Mouse (Mus musculus): ENCODE measurements around the gene Rere.
A peak's percentile ranks its signal among the peaks of the same experiment; 100 is the strongest.

Gene Rere

DNA sequence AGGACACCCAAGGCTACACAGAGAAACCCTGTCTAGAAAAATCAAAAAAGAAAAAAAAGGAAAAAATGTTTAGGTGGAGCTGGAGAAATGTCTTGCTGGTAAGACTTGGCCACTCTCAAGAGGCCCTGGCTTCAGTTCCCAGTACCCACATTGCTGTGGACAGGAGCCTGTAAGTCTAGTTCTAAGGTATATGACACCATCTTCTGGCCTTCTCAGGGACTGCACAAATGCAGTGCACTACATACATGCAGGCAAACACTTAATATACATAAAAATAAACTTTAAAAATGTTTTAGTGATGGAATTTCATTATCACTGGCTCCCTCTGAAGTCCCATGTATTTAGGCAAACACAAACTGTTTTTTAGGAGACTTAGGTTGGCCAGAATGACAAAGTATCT is 274.3 kb downstream of the Rere start:
- TF ChIP-seq GATA4 (IDR thresholded peaks at IDR 0.05; ENCODE audit: insufficient replicate concordance, low read length): no peak

GRCm38 (mm10) chr4:150556382-150557221 is 275.2 kb downstream of the Rere start:
- TF ChIP-seq GATA4 (IDR thresholded peaks at IDR 0.05; ENCODE audit: insufficient replicate concordance, low read length): peak; percentile 29; the same call in 1 of the 2 replicates

GRCm38 (mm10) chr4:150557976-150558375 is 276.5 kb downstream of the Rere start:
- TF ChIP-seq GATA4 (IDR thresholded peaks at IDR 0.05; ENCODE audit: insufficient replicate concordance, low read length): no peak

- no peak for TF ChIP-seq GATA4 (IDR thresholded peaks at IDR 0.05; ENCODE audit: insufficient replicate concordance, low read length)
These were observed 278.1 kb downstream of the Rere start for GRCm38 (mm10) chr4:150559514-150559913.

DNA sequence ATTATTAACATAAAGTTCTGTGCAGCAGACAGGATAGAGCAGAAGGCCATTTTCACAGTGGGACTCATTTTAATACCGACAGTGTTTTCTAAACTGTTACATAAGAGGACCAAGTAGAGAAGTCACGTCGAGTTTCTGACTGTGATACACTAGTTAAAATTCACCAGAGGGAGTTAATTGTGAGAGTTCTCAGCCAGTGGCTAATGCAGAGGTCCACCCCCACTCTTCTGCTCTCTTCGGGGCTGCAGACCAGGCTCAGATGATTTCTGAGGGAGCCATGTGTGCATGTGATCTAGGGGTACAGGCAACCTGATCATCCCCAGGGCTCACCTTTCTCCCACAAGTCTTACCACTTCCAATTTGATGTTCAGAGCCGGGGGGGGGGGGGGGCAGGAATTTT is 281.8 kb downstream of the Rere start:
- TF ChIP-seq GATA4 (IDR thresholded peaks at IDR 0.05; ENCODE audit: insufficient replicate concordance, low read length): no peak

- no peak for TF ChIP-seq GATA4 (IDR thresholded peaks at IDR 0.05; ENCODE audit: insufficient replicate concordance, low read length)
These were observed 284.7 kb downstream of the Rere start for GRCm38 (mm10) chr4:150566193-150566592.

GRCm38 (mm10) chr4:150568318-150569134 is 287.1 kb downstream of the Rere start:
- TF ChIP-seq GATA4 (IDR thresholded peaks at IDR 0.05; ENCODE audit: insufficient replicate concordance, low read length): no peak

DNA sequence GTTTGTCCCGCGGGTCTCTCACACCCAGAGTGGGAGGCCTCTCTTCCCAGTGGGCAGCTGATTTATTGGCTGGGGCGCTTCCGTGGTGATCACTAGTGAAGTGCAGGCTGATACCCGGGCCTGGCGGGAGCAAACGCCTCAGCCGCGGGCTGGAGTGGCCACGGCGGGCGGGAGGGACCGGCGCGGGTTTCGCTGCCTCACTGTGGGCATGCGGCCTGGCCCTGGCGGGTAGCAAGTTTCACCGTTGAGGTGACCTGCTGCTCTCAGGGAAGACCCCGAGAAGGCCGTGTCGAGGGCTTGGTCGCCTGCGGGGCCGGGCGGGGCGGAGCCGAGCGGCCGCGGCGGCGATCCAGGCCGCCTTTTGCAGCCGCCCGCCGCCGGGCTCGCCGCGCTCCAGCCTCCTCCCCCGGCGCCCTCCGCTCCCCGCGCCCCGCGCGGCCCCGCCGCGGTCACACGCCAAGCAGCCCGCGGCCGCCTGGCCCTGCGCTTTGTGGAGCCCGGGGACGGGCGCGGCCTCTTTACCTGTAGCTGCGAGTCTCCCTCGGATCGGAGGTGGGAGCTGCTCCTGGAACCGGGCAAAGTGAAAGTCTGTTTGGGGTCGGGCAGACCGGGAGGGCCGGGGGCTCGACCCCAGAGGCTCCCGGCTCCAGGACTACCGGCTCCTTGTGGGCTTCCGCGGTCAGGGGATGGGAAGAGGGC is 287.8 kb downstream of the Rere start:
- peak; percentile 32; the same call in 1 of the 2 replicates for TF ChIP-seq GATA4 (IDR thresholded peaks at IDR 0.05; ENCODE audit: insufficient replicate concordance, low read length)

DNA sequence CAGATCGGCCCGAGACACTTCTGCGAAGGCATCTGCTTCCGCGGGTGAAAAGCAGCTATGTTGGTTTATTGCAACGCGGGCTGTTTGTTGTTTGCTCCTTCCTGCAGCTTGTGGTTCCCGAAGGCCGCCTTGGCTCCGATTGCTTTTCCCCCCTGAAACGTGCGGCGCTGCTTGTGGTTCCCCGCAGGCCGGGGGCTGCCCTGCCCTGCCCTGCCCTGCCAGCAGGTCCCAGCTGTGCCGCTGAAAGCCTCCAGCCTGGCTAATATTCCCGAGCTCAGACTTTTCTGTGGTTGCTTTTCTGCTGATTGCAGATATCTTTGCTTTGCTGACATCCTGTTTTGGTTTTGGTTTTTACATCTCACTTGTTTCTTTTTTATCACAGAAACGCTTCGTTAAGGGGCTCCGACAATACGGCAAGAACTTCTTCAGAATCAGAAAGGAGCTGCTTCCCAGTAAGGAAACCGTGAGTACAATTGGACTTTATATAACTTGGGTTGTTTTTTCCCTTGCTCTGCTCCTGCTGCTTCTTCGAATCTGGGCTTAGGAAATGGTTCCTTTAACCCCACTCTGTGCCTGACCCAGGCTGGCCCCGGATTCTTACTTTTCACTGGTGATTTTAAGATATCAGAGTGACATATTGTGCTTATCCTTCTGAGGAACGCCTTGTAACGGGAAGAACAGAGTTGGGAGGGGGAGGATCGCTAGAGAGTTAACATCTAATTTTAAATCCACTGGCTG is 288.6 kb downstream of the Rere start:
- TF ChIP-seq GATA4 (IDR thresholded peaks at IDR 0.05; ENCODE audit: insufficient replicate concordance, low read length): peak; percentile 88

DNA sequence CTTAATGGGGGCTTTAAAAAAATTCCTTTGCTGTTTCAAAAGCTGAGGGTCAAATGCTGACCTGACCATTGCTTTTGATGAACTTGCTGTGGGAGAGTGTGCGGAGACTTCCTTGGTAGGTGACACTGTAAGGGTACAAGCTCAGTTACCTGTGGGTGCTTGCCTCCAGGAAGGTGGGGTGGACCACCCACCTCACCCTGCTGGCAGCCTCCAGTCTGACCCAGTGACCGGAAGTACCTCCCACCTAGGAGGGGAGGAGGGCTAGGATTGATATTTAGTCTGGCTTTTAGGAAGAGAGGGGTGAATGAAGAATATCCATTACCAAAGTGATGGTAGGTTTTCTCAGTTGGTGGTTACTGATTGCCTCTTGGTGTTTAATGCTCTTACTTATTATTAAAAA is 289.3 kb downstream of the Rere start:
- no peak for TF ChIP-seq GATA4 (IDR thresholded peaks at IDR 0.05; ENCODE audit: insufficient replicate concordance, low read length)

GRCm38 (mm10) chr4:150572104-150572691 is 290.8 kb downstream of the Rere start:
- no peak for TF ChIP-seq GATA4 (IDR thresholded peaks at IDR 0.05; ENCODE audit: insufficient replicate concordance, low read length)

DNA sequence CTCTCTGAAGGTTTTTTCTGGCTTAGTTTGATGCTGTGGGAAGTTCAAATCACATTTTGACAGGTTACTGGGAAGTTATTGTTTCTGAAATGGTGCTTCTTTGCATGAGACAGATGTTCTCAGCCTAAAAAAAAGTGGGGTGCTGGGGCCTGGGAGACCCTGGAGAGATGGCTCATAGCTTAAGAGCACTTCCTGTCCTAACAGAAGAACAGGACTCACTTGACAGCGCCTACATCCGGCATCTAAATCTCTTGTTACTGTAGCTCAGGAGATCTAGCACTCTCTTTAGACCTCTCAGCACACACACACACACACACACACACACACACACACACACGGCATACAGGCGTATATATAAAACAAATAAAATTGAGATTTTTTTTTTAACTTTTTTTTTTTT is 291.5 kb downstream of the Rere start:
- TF ChIP-seq GATA4 (IDR thresholded peaks at IDR 0.05; ENCODE audit: insufficient replicate concordance, low read length): no peak

DNA sequence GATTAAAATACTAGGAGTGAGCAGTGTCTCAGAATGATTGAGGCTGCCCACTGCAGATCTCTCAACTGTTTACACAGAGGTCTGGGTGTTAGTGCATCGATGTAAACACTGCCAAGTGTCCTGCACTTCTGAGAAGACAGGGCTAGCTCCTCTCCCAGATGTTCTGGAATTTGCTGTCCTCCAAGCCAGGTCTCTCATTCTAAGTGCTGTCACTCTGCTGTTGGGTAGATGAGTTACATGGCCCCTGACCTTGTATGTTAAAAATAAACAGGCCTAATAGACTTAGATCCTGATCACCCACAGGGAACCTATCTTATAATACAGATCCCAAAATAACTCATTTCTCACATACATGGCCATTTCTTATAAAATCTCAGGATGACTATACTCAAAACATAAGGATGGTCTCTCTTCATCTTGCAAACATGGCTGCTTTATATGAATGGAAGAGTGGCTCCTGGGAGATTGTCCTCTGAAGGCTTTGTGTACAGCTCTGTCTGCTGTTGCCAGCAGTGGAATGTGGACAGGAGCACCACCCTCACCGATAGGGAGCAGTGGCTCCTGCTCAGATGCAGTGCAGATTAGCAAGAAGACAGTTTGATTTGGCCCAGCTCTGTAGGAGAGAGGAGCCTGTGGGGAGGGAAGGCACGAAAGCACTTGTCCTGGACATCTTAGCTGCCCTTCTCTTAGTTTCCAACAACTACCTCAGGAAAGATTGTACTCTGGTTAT is 294.1 kb downstream of the Rere start:
- no peak for TF ChIP-seq GATA4 (IDR thresholded peaks at IDR 0.05; ENCODE audit: insufficient replicate concordance, low read length)

- TF ChIP-seq GATA4 (IDR thresholded peaks at IDR 0.05; ENCODE audit: insufficient replicate concordance, low read length): no peak
These were observed 294.9 kb downstream of the Rere start for GRCm38 (mm10) chr4:150576339-150576738.

Measured in liver, adult (tissue).